ENCODE assay signal across 11 mouse cellular contexts in genomic region chr4:137488038-137488437, GRCm38 (mm10). TPM values are rescaled to one million over a fixed set of nuclear protein-coding genes. Genes with fewer than 3 reads are reported as not detected.
DNase-seq lines count a peak whose midpoint lies in the region; ATAC-seq and TF ChIP-seq lines count a peak whose summit lies in the region.
"Had no signal": no experiment of that assay in that cellular context is flagged by ENCODE, and none has a peak within 500 bp of the region (broad histone marks: within the 10 kb centered on the region; RNA-seq: fewer than 3 reads in every experiment).

No protein-coding gene starts in this region.

- H3K4me1 ChIP-seq in kidney, adult 2 months (ENCODE audit: control insufficient read depth, insufficient read depth, low read length) = peaks cover 29% of the 10 kb centered on the region
- peaks cover 91% of the 10 kb centered on the region for H3K4me1 ChIP-seq in E14TG2a.4 (replicated peaks; ENCODE audit: low read depth, low read length)
- peaks cover 55% of the 10 kb centered on the region for H3K4me1 ChIP-seq in limb, embryonic 11.5 days (ENCODE audit: control insufficient read depth, insufficient read depth, low read length)

- H3K27ac ChIP-seq in kidney, adult 2 months (ENCODE audit: insufficient read depth, low read depth, low read length) = peak overlapping the region; percentile 70
- no peak overlapping the region for H3K27ac ChIP-seq in limb, embryonic 11.5 days (replicated peaks; ENCODE audit: low read depth, low read length)
- H3K27ac ChIP-seq: midbrain, embryonic 15.5 days had no signal

- no peaks in the 10 kb centered on the region for H3K9me3 ChIP-seq in E14TG2a.4 (ENCODE audit: low read length)
- no peaks in the 10 kb centered on the region for H3K9me3 ChIP-seq in limb, embryonic 11.5 days (ENCODE audit: control insufficient read depth, low read length)
- H3K9me3 ChIP-seq: midbrain, embryonic 15.5 days had no signal

- no peak for ATAC-seq in limb, embryonic 11.5 days (ENCODE audit: insufficient number of reproducible peaks, low FRiP score, low TSS enrichment, low read depth)
- ATAC-seq: midbrain, embryonic 15.5 days had no signal

- TF ChIP-seq POLR2A in kidney, adult 2 months (IDR thresholded peaks at IDR 0.05; ENCODE audit: low read depth, low read length) = no peak
- no peak for TF ChIP-seq POLR2A in brain, embryonic 14.5 days (IDR thresholded peaks at IDR 0.05; ENCODE audit: borderline replicate concordance, extremely low read depth, insufficient read depth, insufficient read length, poor library complexity, severe bottlenecking)

- H3K4me2 ChIP-seq in limb, embryonic 11.5 days (ENCODE audit: low read depth, severe bottlenecking) = 0 out of 2 replicates have a peak overlapping the region, but pooled peaks have one; percentile 12
- H3K4me2 ChIP-seq: midbrain, embryonic 15.5 days had no signal

- H3K4me3 ChIP-seq in kidney, adult 2 months (ENCODE audit: insufficient read depth, low read depth, low read length) = no peak overlapping the region
- peak overlapping the region; percentile 57 for H3K4me3 ChIP-seq in E14TG2a.4 (replicated peaks; ENCODE audit: low read length)
- H3K4me3 ChIP-seq in limb, embryonic 11.5 days (ENCODE audit: low read depth, low read length) = no peak overlapping the region
- H3K4me3 ChIP-seq: midbrain, embryonic 15.5 days had no signal

- no peak overlapping the region; the same call in 1 of the 2 replicates for H3K9ac ChIP-seq in limb, embryonic 11.5 days (ENCODE audit: low read length)
- H3K9ac ChIP-seq: midbrain, embryonic 15.5 days had no signal

- 53% methylated on average over 11 of the region's 11 CpGs for WGBS in kidney, adult 2 months
- WGBS in limb, embryonic 11.5 days = 38% methylated on average over 11 of the region's 11 CpGs

- no peak for TF ChIP-seq CTCF in kidney, adult 2 months (conservative IDR thresholded peaks at IDR 0.05; ENCODE audit: insufficient read depth, insufficient read length, low read depth, low read length)
- no peak for TF ChIP-seq CTCF in E14TG2a.4 (conservative IDR thresholded peaks at IDR 0.05; ENCODE audit: low read length)
- no peak for TF ChIP-seq CTCF in brain, embryonic 14.5 days (IDR thresholded peaks at IDR 0.05; ENCODE audit: borderline replicate concordance, extremely low read depth, insufficient read depth, insufficient read length)

- H3K27me3 ChIP-seq in kidney, adult 2 months (replicated peaks; ENCODE audit: control insufficient read depth, insufficient read depth, low read length) = no peaks in the 10 kb centered on the region
- H3K27me3 ChIP-seq in E14TG2a.4 (ENCODE audit: insufficient read depth, low read length) = no peaks in the 10 kb centered on the region
- no peaks in the 10 kb centered on the region for H3K27me3 ChIP-seq in limb, embryonic 11.5 days (ENCODE audit: control insufficient read depth, insufficient read depth, low read length)
- H3K27me3 ChIP-seq: midbrain, embryonic 15.5 days had no signal

- no peak for DNase-seq in kidney, adult 2 months
- DNase-seq in kidney, adult 9 months = no peak
- DNase-seq in brain, embryonic 14.5 days (ENCODE audit: low read depth) = peak; percentile 56
- no peak for DNase-seq in limb, embryonic 11.5 days (ENCODE audit: low spot score)
- no peak for DNase-seq in adrenal gland, adult 2 months
- DNase-seq in right cerebral cortex, postnatal 25 days = no peak
- no peak for DNase-seq in ovary, postnatal 10 days (ENCODE audit: low spot score)
- DNase-seq: layer of hippocampus, postnatal 36 days; right cerebral cortex, postnatal 14 days had no signal

- H3K36me3 ChIP-seq in kidney, adult 2 months (ENCODE audit: control insufficient read depth, insufficient read depth, low read length) = no peaks in the 10 kb centered on the region
- H3K36me3 ChIP-seq in E14TG2a.4 (ENCODE audit: insufficient read depth, low read length) = peaks cover 49% of the 10 kb centered on the region
- H3K36me3 ChIP-seq in limb, embryonic 11.5 days (ENCODE audit: control insufficient read depth, insufficient read depth, low read length) = no peaks in the 10 kb centered on the region
- H3K36me3 ChIP-seq: midbrain, embryonic 15.5 days had no signal

RNA-seq across cellular contexts. Expression of gene Hspg2, which starts 19.5 kb away (rescaled TPM):
- 29.7 and 34.7 TPM in 2 replicates for polyA plus RNA-seq in kidney, adult 2 months (2012; rRNA removed)
- polyA plus RNA-seq in brain, embryonic 14.5 days (2012; rRNA removed) = 3.9 and 16.9 TPM in 2 replicates
- polyA plus RNA-seq in limb, embryonic 11.5 days (2014; fragmentation: Nextera tagmentation; extraction: Ambion mirVana) = 20.6 and 22.4 TPM in 2 replicates
- 100 to 1,000 TPM in 1 of 2 experiments, 10 to 100 TPM in 1; 87.4 to 150 TPM for total RNA-seq in adrenal gland, adult 2 months (2021)
- polyA plus RNA-seq in adrenal gland, adult 2 months (2012; rRNA removed) = 122 and 125 TPM in 2 replicates

RNA-seq across cellular contexts. Expression of gene 1700013G24Rik, which starts 35.0 kb away (rescaled TPM):
- 0.22 and 0.46 TPM in 2 replicates for polyA plus RNA-seq in kidney, adult 2 months (2012; rRNA removed)
- polyA plus RNA-seq in brain, embryonic 14.5 days (2012; rRNA removed) = not detected in 2 replicates
- not detected in 2 replicates for polyA plus RNA-seq in limb, embryonic 11.5 days (2014; fragmentation: Nextera tagmentation; extraction: Ambion mirVana)
- not detected for total RNA-seq in adrenal gland, adult 2 months (2021)
- not detected in 2 replicates for polyA plus RNA-seq in adrenal gland, adult 2 months (2012; rRNA removed)
- total RNA-seq: layer of hippocampus, postnatal 36 days had no signal
- polyA plus RNA-seq: midbrain, embryonic 15.5 days had no signal

RNA-seq across cellular contexts. Expression of gene Cela3b, which starts 57.7 kb away (rescaled TPM):
- polyA plus RNA-seq in kidney, adult 2 months (2012; rRNA removed) = not detected in 2 replicates
- 0.10 TPM in 1 of 2 replicates, not detected in the other for polyA plus RNA-seq in brain, embryonic 14.5 days (2012; rRNA removed)
- not detected in 2 replicates for polyA plus RNA-seq in limb, embryonic 11.5 days (2014; fragmentation: Nextera tagmentation; extraction: Ambion mirVana)
- total RNA-seq in adrenal gland, adult 2 months (2021) = not detected
- polyA plus RNA-seq in adrenal gland, adult 2 months (2012; rRNA removed) = 0.16 and 0.33 TPM in 2 replicates
- total RNA-seq: layer of hippocampus, postnatal 36 days had no signal
- polyA plus RNA-seq: midbrain, embryonic 15.5 days had no signal
